Comparison of ENCODE assay signal across 8 mouse cellular contexts in the genomic region with DNA sequence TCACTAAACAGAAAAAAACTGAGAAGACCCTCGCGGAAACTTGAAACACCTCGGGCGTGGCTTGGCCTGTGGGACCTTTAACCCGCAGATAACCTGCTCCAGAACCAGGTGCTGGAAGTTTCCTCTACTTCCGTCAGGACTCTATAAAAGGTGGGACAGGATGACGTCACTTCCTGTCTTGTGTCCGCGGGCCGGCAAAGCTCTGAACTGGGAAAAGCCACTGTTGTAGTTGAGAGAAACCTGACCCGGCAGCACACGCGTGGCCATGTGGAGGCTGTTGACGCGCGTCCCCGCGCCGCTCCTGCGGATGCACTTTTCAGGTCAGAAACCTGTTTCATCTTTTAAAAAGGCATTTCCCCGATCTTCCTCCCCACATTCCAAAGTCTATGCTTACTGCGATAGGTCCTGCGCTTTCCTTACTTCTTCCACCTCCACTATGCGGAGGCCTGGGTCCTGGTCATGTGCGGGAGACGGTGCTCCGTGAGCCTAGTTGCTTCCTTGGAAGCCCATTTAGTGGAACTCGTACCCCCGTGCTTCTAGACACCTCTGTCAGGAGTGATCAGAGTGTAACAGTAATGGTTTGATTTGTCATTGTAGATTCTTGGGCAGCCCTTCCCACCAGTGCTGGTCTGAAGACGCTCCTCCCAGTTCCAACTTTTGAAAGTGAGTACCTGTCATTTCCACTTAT. TPM values are rescaled to one million over a fixed set of nuclear protein-coding genes. Genes with fewer than 3 reads are reported as not detected.
DNase-seq lines count a peak whose midpoint lies in the region; ATAC-seq lines count a peak whose summit lies in the region.

A gene (plus strand): TSS at position 187 of the 688 bp plus-strand sequence.

- H3K4me3 ChIP-seq in hindbrain, embryonic 14.5 days (replicated peaks; ENCODE audit: low read length): peak within 1 kb of the TSS; percentile 82

- peak within 1 kb of the TSS; percentile 95 for H3K4me2 ChIP-seq in hindbrain, embryonic 14.5 days (replicated peaks)

- H3K27me3 ChIP-seq in hindbrain, embryonic 14.5 days (ENCODE audit: control insufficient read depth, insufficient read depth, low read length): 0 out of 2 replicates have a peak, but pooled peaks cover 5% of the 10 kb centered on the region

- H3K9me3 ChIP-seq in hindbrain, embryonic 14.5 days (ENCODE audit: control insufficient read depth, low read length): no peaks in the 10 kb centered on the region

- DNase-seq in R1 (ENCODE audit: low read depth, low spot score): peak; percentile 96
- DNase-seq in cerebellum, postnatal 25 days: peak; percentile 91 to 92
- DNase-seq in frontal cortex, postnatal 25 days (ENCODE audit: low spot score in 2 of 2): peak; percentile 83 to 88
- peak; percentile 98 for DNase-seq in hindbrain, embryonic 14.5 days (ENCODE audit: low spot score)
- peak; percentile 78 to 85 for DNase-seq in layer of hippocampus, postnatal 36 days
- peak; percentile 96 for DNase-seq in lung, postnatal 36 days
- peak; percentile 96 for DNase-seq in retina, postnatal 1 day
- DNase-seq in urinary bladder, adult 18-20 months (ENCODE audit: low spot score in 2 of 2): peak; percentile 74

- ATAC-seq in hindbrain, embryonic 14.5 days (ENCODE audit: low FRiP score): peak; percentile 93

- H3K9ac ChIP-seq in hindbrain, embryonic 14.5 days: peak within 1 kb of the TSS; percentile 77

- H3K27ac ChIP-seq in hindbrain, embryonic 14.5 days: peak within 1 kb of the TSS; percentile 67

- peaks cover 8% of the 10 kb centered on the region for H3K4me1 ChIP-seq in hindbrain, embryonic 14.5 days (replicated peaks; ENCODE audit: control insufficient read depth, insufficient read depth, low read length)

- under 1% methylated on average over 30 of the region's 30 CpGs for WGBS in hindbrain, embryonic 14.5 days

- peaks cover 29% of the 10 kb centered on the region for H3K36me3 ChIP-seq in hindbrain, embryonic 14.5 days (replicated peaks; ENCODE audit: control insufficient read depth, insufficient read depth)

RNA-seq across cellular contexts. Expression of the gene that starts here (rescaled TPM):
- polyA plus RNA-seq in hindbrain, embryonic 14.5 days (2014; fragmentation: Nextera tagmentation; extraction: Ambion mirVana): 50.8 and 53.1 TPM in 2 replicates
- 10 to 100 TPM; 33.4 to 34.5 TPM for total RNA-seq in layer of hippocampus, postnatal 36 days (2021)

Comparison
In these comparisons a context has a peak if more than half of its experiments do, and no peak if none do; other contexts are left out.
1. Peak in every context shown above with its lines: DNase-seq, ATAC-seq, H3K4me3 ChIP-seq and H3K27ac ChIP-seq.